Mouse (Mus musculus): ENCODE measurements around the gene Slc24a5.

- TF ChIP-seq CTCF (IDR thresholded peaks at IDR 0.05; ENCODE audit: low read depth) (no peak), EP300 (IDR thresholded peaks at IDR 0.05; ENCODE audit: low read depth) (no peak)
These were observed 54.9 kb downstream of the Slc24a5 start for GRCm38 (mm10) chr2:125122624-125123476.

Data from heart, postnatal 0 days (tissue).